Mouse (Mus musculus): ENCODE data around the gene Bnip3.

The Bnip3 gene

GRCm38 (mm10) chr7:138909277-138910192 is at the start of gene Bnip3:
Gene Bnip3 (minus strand): TSS chr7:138909519.
- peak; percentile 63 for DNase-seq (ENCODE audit: low spot score)

- DNase-seq (ENCODE audit: low spot score): no peak
Measured at GRCm38 (mm10) chr7:138957106-138957505, 47.8 kb upstream of the Bnip3 start.

GRCm38 (mm10) chr7:138955787-138956186 is 46.5 kb upstream of the Bnip3 start:
- DNase-seq (ENCODE audit: low spot score): no peak

- DNase-seq (ENCODE audit: low spot score): no peak
Measured at GRCm38 (mm10) chr7:138948309-138948708, 39.0 kb upstream of the Bnip3 start.

GRCm38 (mm10) chr7:138947741-138948140 is 38.4 kb upstream of the Bnip3 start:
- DNase-seq (ENCODE audit: low spot score): no peak

- no peak for DNase-seq (ENCODE audit: low spot score)
Measured at GRCm38 (mm10) chr7:138945668-138946067, 36.3 kb upstream of the Bnip3 start.

GRCm38 (mm10) chr7:138942301-138942700 is 33.0 kb upstream of the Bnip3 start:
- no peak for DNase-seq (ENCODE audit: low spot score)

- no peak for DNase-seq (ENCODE audit: low spot score)
Measured at GRCm38 (mm10) chr7:138941571-138941970, 32.3 kb upstream of the Bnip3 start.

- no peak for DNase-seq (ENCODE audit: low spot score)
Measured at GRCm38 (mm10) chr7:138940612-138941461, 31.5 kb upstream of the Bnip3 start, which contains the start of gene Jakmip3. Gene Jakmip3 (plus strand): TSS chr7:138940730.

GRCm38 (mm10) chr7:138940256-138940611 is 30.9 kb upstream of the Bnip3 start:
- DNase-seq (ENCODE audit: low spot score): peak; percentile 25

GRCm38 (mm10) chr7:138938991-138939390 is 29.7 kb upstream of the Bnip3 start:
- DNase-seq (ENCODE audit: low spot score): no peak

GRCm38 (mm10) chr7:138934523-138934922 is 25.2 kb upstream of the Bnip3 start:
- DNase-seq (ENCODE audit: low spot score): no peak

- no peak for DNase-seq (ENCODE audit: low spot score)
Measured at GRCm38 (mm10) chr7:138928456-138928855, 19.1 kb upstream of the Bnip3 start.

- DNase-seq (ENCODE audit: low spot score): no peak
Measured at GRCm38 (mm10) chr7:138923756-138924425, 14.6 kb upstream of the Bnip3 start.

- no peak for DNase-seq (ENCODE audit: low spot score)
Measured at GRCm38 (mm10) chr7:138921611-138922010, 12.3 kb upstream of the Bnip3 start.

- DNase-seq (ENCODE audit: low spot score): no peak
Measured at GRCm38 (mm10) chr7:138919156-138919944, 10.0 kb upstream of the Bnip3 start.

GRCm38 (mm10) chr7:138913616-138914015 is 4.3 kb upstream of the Bnip3 start:
- DNase-seq (ENCODE audit: low spot score): no peak

GRCm38 (mm10) chr7:138910193-138910562 is 859 bp upstream of the Bnip3 start:
- no peak for DNase-seq (ENCODE audit: low spot score)

GRCm38 (mm10) chr7:138908768-138909276 is 497 bp downstream of the Bnip3 start:
- DNase-seq (ENCODE audit: low spot score): no peak

- DNase-seq (ENCODE audit: low spot score): no peak
Measured at GRCm38 (mm10) chr7:138907976-138908375, 1.3 kb downstream of the Bnip3 start.

GRCm38 (mm10) chr7:138907043-138907442 is 2.3 kb downstream of the Bnip3 start:
- DNase-seq (ENCODE audit: low spot score): no peak
